Mouse (Mus musculus) brain, embryonic 14.5 days (tissue): Measurements from ENCODE around the gene Pgbd1.

ENCODE experiments used
- CTCF ChIP-seq: fragments of 200-500 bp; IDR thresholded peaks from 2 replicates; pipeline ENCODE4 v1.5.1; 2012; ENCODE audit warnings: inconsistent platforms, mild to moderate bottlenecking, moderate library complexity, borderline replicate concordance; ENCODE audit not compliant: insufficient read depth, insufficient read length; ENCODE audit errors: extremely low read depth
- POLR2A ChIP-seq: fragments of 200-500 bp; IDR thresholded peaks from 2 replicates; pipeline ENCODE4 v1.6.1; 2012; ENCODE audit warnings: mild to moderate bottlenecking, inconsistent platforms, borderline replicate concordance; ENCODE audit not compliant: poor library complexity, insufficient read depth, insufficient read length, severe bottlenecking; ENCODE audit errors: extremely low read depth

DNA sequence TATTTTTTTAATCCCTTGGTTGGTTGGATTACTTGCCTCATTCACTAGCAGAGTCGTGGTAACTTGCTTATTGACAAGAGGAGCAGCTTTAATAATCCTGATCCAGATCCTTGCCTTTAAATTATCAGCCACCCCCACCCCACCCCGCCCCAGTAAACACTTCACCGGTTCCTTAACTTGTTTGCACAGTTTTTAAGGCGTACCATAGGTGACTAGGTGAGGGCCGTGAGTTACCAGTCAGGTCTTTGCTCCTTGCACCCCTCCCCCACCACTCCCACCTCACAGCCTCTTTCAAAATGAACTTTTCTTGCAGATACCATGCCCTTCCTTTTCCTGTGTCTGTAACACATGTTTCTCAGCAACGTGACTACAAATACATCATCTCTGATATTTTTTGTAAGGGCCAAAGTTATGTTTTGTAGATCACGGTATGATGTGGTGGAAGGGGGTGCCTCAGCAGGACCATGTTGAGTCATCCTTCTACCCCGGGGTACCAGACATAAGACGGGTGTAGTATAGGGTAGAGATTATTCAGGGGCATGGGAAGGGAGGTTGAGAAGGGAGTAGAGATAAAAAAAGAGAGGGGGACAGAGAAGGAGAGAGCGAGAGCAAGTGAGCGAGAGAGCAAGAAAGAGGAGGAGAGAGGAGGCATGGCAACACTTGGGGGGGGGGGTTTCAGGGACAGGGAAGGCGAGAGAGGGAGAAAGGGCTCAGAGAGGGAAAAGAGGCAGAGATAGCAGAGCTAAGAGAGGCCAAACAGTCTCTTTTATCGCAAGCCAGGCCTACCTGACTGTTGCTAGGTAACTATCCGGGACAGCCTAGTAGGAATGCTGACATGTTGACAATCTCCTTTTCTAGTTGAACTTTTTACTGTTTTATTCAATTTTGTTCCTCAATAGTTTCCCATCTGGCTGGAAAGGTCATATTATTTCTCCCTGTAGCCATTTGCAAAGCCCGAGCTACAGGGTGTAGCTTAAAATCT, 26.3 kb downstream of the Pgbd1 start:
- TF ChIP-seq CTCF (no peak), POLR2A (no peak)
